Mouse (Mus musculus): ENCODE data around the gene Yaf2. TPM values are rescaled to one million over a fixed set of nuclear protein-coding genes. Genes with fewer than 3 reads are reported as not detected.
A peak's percentile ranks its signal among the peaks of the same experiment; 100 is the strongest.

The Yaf2 gene
- polyA plus RNA-seq, 1 experiment from 2014 or later, result 75.0 TPM

- Histone ChIP-seq H3K27ac (ENCODE audit: low read depth) (no peak overlapping the region), H3K4me2 (ENCODE audit: low read length) (no peak overlapping the region), H3K36me3 (ENCODE audit: control insufficient read depth, insufficient read depth, low read length) (no peaks in the 10 kb centered on the region), H3K4me1 (replicated peaks; ENCODE audit: control insufficient read depth, insufficient read depth, low read length) (no peaks in the 10 kb centered on the region), H3K9me3 (ENCODE audit: control insufficient read depth, low read length) (no peaks in the 10 kb centered on the region), H3K27me3 (replicated peaks; ENCODE audit: control insufficient read depth, insufficient read depth, low read length) (no peaks in the 10 kb centered on the region), H3K4me3 (ENCODE audit: low read depth, low read length) (no peak overlapping the region), H3K9ac (ENCODE audit: low read length) (no peak overlapping the region)
- ATAC-seq (replicated peaks; ENCODE audit: low FRiP score, low TSS enrichment, low read depth), result no peak
- DNase-seq (ENCODE audit: low spot score), result no peak
- 90% methylated on average over 19 of the region's 19 CpGs for WGBS
Measured at GRCm38 (mm10) chr15:93358346-93359095, 21.8 kb upstream of the Yaf2 start.

GRCm38 (mm10) chr15:93340630-93341379 lies 4.1 kb upstream of the Yaf2 start:
- WGBS, result 84% methylated on average over 10 of the region's 10 CpGs
- no peaks in the 10 kb centered on the region for H3K36me3 ChIP-seq (ENCODE audit: control insufficient read depth, insufficient read depth, low read length)
- H3K4me3 ChIP-seq (ENCODE audit: low read depth, low read length), result no peak overlapping the region
- H3K27ac ChIP-seq (ENCODE audit: low read depth), result no peak overlapping the region
- no peak overlapping the region for H3K9ac ChIP-seq (ENCODE audit: low read length)
- peaks cover 6% of the 10 kb centered on the region; the same call in 1 of the 2 replicates for H3K4me1 ChIP-seq (replicated peaks; ENCODE audit: control insufficient read depth, insufficient read depth, low read length)
- H3K27me3 ChIP-seq (replicated peaks; ENCODE audit: control insufficient read depth, insufficient read depth, low read length), result no peaks in the 10 kb centered on the region
- ATAC-seq (replicated peaks; ENCODE audit: low FRiP score, low TSS enrichment, low read depth) (no peak), DNase-seq (ENCODE audit: low spot score) (no peak)
- H3K4me2 ChIP-seq (ENCODE audit: low read length), result no peak overlapping the region
- H3K9me3 ChIP-seq (ENCODE audit: control insufficient read depth, low read length), result no peaks in the 10 kb centered on the region

- H3K9me3 ChIP-seq (ENCODE audit: control insufficient read depth, low read length), result no peaks in the 10 kb centered on the region
- WGBS, result 0% methylated on average over 3 of the region's 52 CpGs
- H3K4me3 ChIP-seq (ENCODE audit: low read depth, low read length), result peak overlapping the region; percentile 84
- H3K36me3 ChIP-seq (ENCODE audit: control insufficient read depth, insufficient read depth, low read length), result peaks cover 6% of the 10 kb centered on the region
- peak overlapping the region; percentile 89 for H3K27ac ChIP-seq (ENCODE audit: low read depth)
- peak overlapping the region; percentile 89 for H3K9ac ChIP-seq (ENCODE audit: low read length)
- DNase-seq (ENCODE audit: low spot score) (no peak), ATAC-seq (replicated peaks; ENCODE audit: low FRiP score, low TSS enrichment, low read depth) (peak; percentile 40)
- H3K27me3 ChIP-seq (replicated peaks; ENCODE audit: control insufficient read depth, insufficient read depth, low read length), result no peaks in the 10 kb centered on the region
- peaks cover 6% of the 10 kb centered on the region; the same call in 1 of the 2 replicates for H3K4me1 ChIP-seq (replicated peaks; ENCODE audit: control insufficient read depth, insufficient read depth, low read length)
- H3K4me2 ChIP-seq (ENCODE audit: low read length), result peak overlapping the region; percentile 82
Measured at GRCm38 (mm10) chr15:93336658-93336924, 144 bp downstream of the Yaf2 start.

GRCm38 (mm10) chr15:93335821-93336657 lies 696 bp downstream of the Yaf2 start:
- Histone ChIP-seq H3K9me3 (ENCODE audit: control insufficient read depth, low read length) (no peaks in the 10 kb centered on the region), H3K4me3 (ENCODE audit: low read depth, low read length) (peak overlapping the region; percentile 84), H3K27me3 (replicated peaks; ENCODE audit: control insufficient read depth, insufficient read depth, low read length) (no peaks in the 10 kb centered on the region), H3K4me1 (replicated peaks; ENCODE audit: control insufficient read depth, insufficient read depth, low read length) (peaks cover 6% of the 10 kb centered on the region; the same call in 1 of the 2 replicates), H3K9ac (ENCODE audit: low read length) (peak overlapping the region; percentile 89), H3K4me2 (ENCODE audit: low read length) (peak overlapping the region; percentile 82), H3K36me3 (ENCODE audit: control insufficient read depth, insufficient read depth, low read length) (peaks cover 6% of the 10 kb centered on the region), H3K27ac (ENCODE audit: low read depth) (peak overlapping the region; percentile 89)
- peak; percentile 71 for DNase-seq (ENCODE audit: low spot score)
- under 1% methylated on average over 69 of the region's 110 CpGs for WGBS
- peak; percentile 73 for ATAC-seq (replicated peaks; ENCODE audit: low FRiP score, low TSS enrichment, low read depth)

GRCm38 (mm10) chr15:93331256-93331655 lies 5.5 kb downstream of the Yaf2 start:
- DNase-seq (ENCODE audit: low spot score) (no peak), ATAC-seq (replicated peaks; ENCODE audit: low FRiP score, low TSS enrichment, low read depth) (no peak)
- Histone ChIP-seq H3K36me3 (ENCODE audit: control insufficient read depth, insufficient read depth, low read length) (peaks cover 22% of the 10 kb centered on the region), H3K4me1 (replicated peaks; ENCODE audit: control insufficient read depth, insufficient read depth, low read length) (peaks cover 14% of the 10 kb centered on the region), H3K27me3 (replicated peaks; ENCODE audit: control insufficient read depth, insufficient read depth, low read length) (no peaks in the 10 kb centered on the region), H3K27ac (ENCODE audit: low read depth) (no peak overlapping the region), H3K4me2 (ENCODE audit: low read length) (no peak overlapping the region), H3K9ac (ENCODE audit: low read length) (no peak overlapping the region), H3K4me3 (ENCODE audit: low read depth, low read length) (no peak overlapping the region), H3K9me3 (ENCODE audit: control insufficient read depth, low read length) (no peaks in the 10 kb centered on the region)
- 91% methylated on average over 11 of the region's 11 CpGs for WGBS

GRCm38 (mm10) chr15:93327235-93327634 lies 9.5 kb downstream of the Yaf2 start:
- H3K27me3 ChIP-seq (replicated peaks; ENCODE audit: control insufficient read depth, insufficient read depth, low read length), result no peaks in the 10 kb centered on the region
- H3K4me3 ChIP-seq (ENCODE audit: low read depth, low read length), result no peak overlapping the region
- H3K27ac ChIP-seq (ENCODE audit: low read depth), result no peak overlapping the region
- H3K9ac ChIP-seq (ENCODE audit: low read length), result no peak overlapping the region
- H3K36me3 ChIP-seq (ENCODE audit: control insufficient read depth, insufficient read depth, low read length), result peaks cover 16% of the 10 kb centered on the region; the same call in 1 of the 2 replicates
- ATAC-seq (replicated peaks; ENCODE audit: low FRiP score, low TSS enrichment, low read depth), result no peak
- 62% methylated on average over 3 of the region's 3 CpGs for WGBS
- H3K4me2 ChIP-seq (ENCODE audit: low read length), result no peak overlapping the region
- H3K9me3 ChIP-seq (ENCODE audit: control insufficient read depth, low read length), result no peaks in the 10 kb centered on the region
- DNase-seq (ENCODE audit: low spot score), result no peak
- peaks cover 24% of the 10 kb centered on the region for H3K4me1 ChIP-seq (replicated peaks; ENCODE audit: control insufficient read depth, insufficient read depth, low read length)

- peaks cover 24% of the 10 kb centered on the region for H3K4me1 ChIP-seq (replicated peaks; ENCODE audit: control insufficient read depth, insufficient read depth, low read length)
- ATAC-seq (replicated peaks; ENCODE audit: low FRiP score, low TSS enrichment, low read depth) (no peak), DNase-seq (ENCODE audit: low spot score) (no peak)
- 48% methylated on average over 10 of the region's 10 CpGs for WGBS
- H3K9me3 ChIP-seq (ENCODE audit: control insufficient read depth, low read length), result no peaks in the 10 kb centered on the region
- H3K9ac ChIP-seq (ENCODE audit: low read length), result no peak overlapping the region
- H3K4me3 ChIP-seq (ENCODE audit: low read depth, low read length), result no peak overlapping the region
- H3K27ac ChIP-seq (ENCODE audit: low read depth), result no peak overlapping the region
- peaks cover 16% of the 10 kb centered on the region; the same call in 1 of the 2 replicates for H3K36me3 ChIP-seq (ENCODE audit: control insufficient read depth, insufficient read depth, low read length)
- no peaks in the 10 kb centered on the region for H3K27me3 ChIP-seq (replicated peaks; ENCODE audit: control insufficient read depth, insufficient read depth, low read length)
- no peak overlapping the region for H3K4me2 ChIP-seq (ENCODE audit: low read length)
Measured at GRCm38 (mm10) chr15:93326651-93327050, 10.1 kb downstream of the Yaf2 start.

- no peak for ATAC-seq (replicated peaks; ENCODE audit: low FRiP score, low TSS enrichment, low read depth)
Measured at GRCm38 (mm10) chr15:93325360-93325759, 11.4 kb downstream of the Yaf2 start.

More at GRCm38 (mm10) chr15:93325360-93325759, 11.4 kb downstream of the Yaf2 start:
- Histone ChIP-seq H3K9ac (ENCODE audit: low read length) (no peak overlapping the region), H3K4me3 (ENCODE audit: low read depth, low read length) (no peak overlapping the region), H3K4me1 (replicated peaks; ENCODE audit: control insufficient read depth, insufficient read depth, low read length) (peaks cover 24% of the 10 kb centered on the region), H3K27me3 (replicated peaks; ENCODE audit: control insufficient read depth, insufficient read depth, low read length) (no peaks in the 10 kb centered on the region), H3K4me2 (ENCODE audit: low read length) (no peak overlapping the region), H3K36me3 (ENCODE audit: control insufficient read depth, insufficient read depth, low read length) (peaks cover 16% of the 10 kb centered on the region; the same call in 1 of the 2 replicates), H3K27ac (ENCODE audit: low read depth) (no peak overlapping the region), H3K9me3 (ENCODE audit: control insufficient read depth, low read length) (no peaks in the 10 kb centered on the region)
- DNase-seq (ENCODE audit: low spot score), result no peak
- 67% methylated on average over 5 of the region's 5 CpGs for WGBS
